Mouse (Mus musculus) cerebellum, postnatal 4 days (tissue): Measurements from ENCODE around the gene Zbtb44.
"Not testable (repeated sequence)": the region's sequence is repeated elsewhere in the genome, so short reads cannot be mapped to it uniquely, and the experiment has no call there.

Experiments
- DNase-seq, 2 experiments: peaks; one replicate each; pipeline ENCODE4 v3.0.0; 2022; ENCODE audit warnings: low spot score in 2 of 2, mixed read lengths in 1 of 2

Zbtb44 gene

GRCm38 (mm10) chr9:31030532-31031413 lies at the start of gene Zbtb44:
TSS of gene Zbtb44 (plus strand) at chr9:31030644.
- DNase-seq: peak in 1 of 2 experiments; percentile 33

GRCm38 (mm10) chr9:30985782-30986181 lies 44.7 kb upstream of the Zbtb44 start:
- DNase-seq: no peak

- DNase-seq: no peak
Measured at GRCm38 (mm10) chr9:30993106-30993505, 37.3 kb upstream of the Zbtb44 start.

GRCm38 (mm10) chr9:30996590-30997562 lies 33.6 kb upstream of the Zbtb44 start:
- DNase-seq: no peak

GRCm38 (mm10) chr9:31000641-31001040 lies 29.8 kb upstream of the Zbtb44 start:
- DNase-seq: no peak

- no peak for DNase-seq
Measured at GRCm38 (mm10) chr9:31002528-31002927, 27.9 kb upstream of the Zbtb44 start.

GRCm38 (mm10) chr9:31009334-31009733 lies 21.1 kb upstream of the Zbtb44 start:
- no peak for DNase-seq

- no peak for DNase-seq
Measured at GRCm38 (mm10) chr9:31010040-31010439, 20.4 kb upstream of the Zbtb44 start.

GRCm38 (mm10) chr9:31010749-31011148 lies 19.7 kb upstream of the Zbtb44 start:
- no peak for DNase-seq

GRCm38 (mm10) chr9:31011533-31011932 lies 18.9 kb upstream of the Zbtb44 start:
- no peak for DNase-seq

GRCm38 (mm10) chr9:31012674-31013073 lies 17.8 kb upstream of the Zbtb44 start:
- DNase-seq: no peak

GRCm38 (mm10) chr9:31013415-31013814 lies 17.0 kb upstream of the Zbtb44 start:
- no peak for DNase-seq

- no peak for DNase-seq
Measured at GRCm38 (mm10) chr9:31017616-31018015, 12.8 kb upstream of the Zbtb44 start.

- DNase-seq: no peak
Measured at GRCm38 (mm10) chr9:31018158-31018557, 12.3 kb upstream of the Zbtb44 start.

GRCm38 (mm10) chr9:31018705-31019104 lies 11.7 kb upstream of the Zbtb44 start:
- no peak for DNase-seq

GRCm38 (mm10) chr9:31028251-31028650 lies 2.2 kb upstream of the Zbtb44 start:
- DNase-seq: no peak

- DNase-seq: peak; percentile 84 to 95
Measured at GRCm38 (mm10) chr9:31029751-31030511, 513 bp upstream of the Zbtb44 start.

GRCm38 (mm10) chr9:31031414-31031843 lies 985 bp downstream of the Zbtb44 start:
- no peak for DNase-seq

- no peak for DNase-seq
Measured at GRCm38 (mm10) chr9:31032546-31032945, 2.1 kb downstream of the Zbtb44 start.

- no peak for DNase-seq
Measured at GRCm38 (mm10) chr9:31050208-31050607, 19.8 kb downstream of the Zbtb44 start.

GRCm38 (mm10) chr9:31051509-31051908 lies 21.1 kb downstream of the Zbtb44 start:
- not testable (repeated sequence) for DNase-seq
